Mouse (Mus musculus) left cerebral cortex, adult 18-20 months (tissue): ENCODE measurements around the gene Hibadh. TPM values are rescaled to one million over a fixed set of nuclear protein-coding genes. Genes with fewer than 3 reads are reported as not detected.
"Not testable (repeated sequence)": the region's sequence is repeated elsewhere in the genome, so short reads cannot be mapped to it uniquely, and the experiment has no call there.

Experiments
- DNase-seq, 2 experiments: peaks; one replicate each; pipeline ENCODE4 v3.0.0; 2021 to 2022; ENCODE audit warnings: low spot score in 2 of 2, mixed read lengths in 1 of 2
- long read RNA-seq, 2 experiments: library from polyadenylated mRNA; stranded (forward); transcript quantifications; one replicate each; pipeline ENCODE4 v2.0.0; 2021
- total RNA-seq, 2 experiments: library from RNA; stranded (reverse); gene quantifications; 2 replicates each; pipeline ENCODE4 v1.2.3; 2021

The Hibadh gene
- total RNA-seq = 10 to 100 TPM; 47.0 to 48.1 TPM
- long read RNA-seq, experiment 1, transcript Hibadh-201 (8 exons, 1,825 nt) = major isoform, 67 of 75 reads
- long read RNA-seq, experiment 1, partial matches to known transcripts = 3 of 75 reads
- long read RNA-seq, experiment 1, other reads (novel, unspliced or antisense) = 5 of 75 reads
- long read RNA-seq, experiment 2, transcript Hibadh-201 (8 exons, 1,825 nt) = major isoform, 61 of 69 reads
- long read RNA-seq, experiment 2, partial matches to known transcripts = 4 of 69 reads
- long read RNA-seq, experiment 2, other reads (novel, unspliced or antisense) = 4 of 69 reads

DNA sequence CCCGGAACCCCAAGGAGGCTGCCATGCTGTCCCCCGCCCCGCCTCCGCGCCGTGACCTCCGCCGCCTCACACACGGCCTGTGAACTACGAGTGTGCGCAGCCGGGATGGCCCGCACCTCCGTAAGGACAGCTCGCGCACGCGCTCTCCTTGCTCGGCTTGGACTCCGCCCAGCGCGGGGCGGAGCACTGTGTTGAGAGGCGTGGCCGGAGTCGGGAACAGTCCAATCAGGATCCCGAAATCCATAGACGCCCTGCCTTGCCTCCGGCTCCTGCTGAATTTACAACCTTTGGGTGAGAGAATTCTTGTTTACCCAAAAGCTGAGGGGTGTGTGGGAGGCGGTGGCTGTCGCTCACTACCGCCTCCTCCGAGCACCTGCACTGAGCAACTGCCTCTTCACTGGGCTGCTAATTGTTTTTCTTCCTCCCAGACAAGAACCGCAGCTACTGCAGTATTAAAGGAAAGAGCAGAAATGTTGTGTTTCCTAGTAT is at the start of gene Hibadh:
Gene Hibadh (minus strand): TSS at position 166 of the 489 bp plus-strand sequence.
- peak; percentile 92 to 97 for DNase-seq

DNA sequence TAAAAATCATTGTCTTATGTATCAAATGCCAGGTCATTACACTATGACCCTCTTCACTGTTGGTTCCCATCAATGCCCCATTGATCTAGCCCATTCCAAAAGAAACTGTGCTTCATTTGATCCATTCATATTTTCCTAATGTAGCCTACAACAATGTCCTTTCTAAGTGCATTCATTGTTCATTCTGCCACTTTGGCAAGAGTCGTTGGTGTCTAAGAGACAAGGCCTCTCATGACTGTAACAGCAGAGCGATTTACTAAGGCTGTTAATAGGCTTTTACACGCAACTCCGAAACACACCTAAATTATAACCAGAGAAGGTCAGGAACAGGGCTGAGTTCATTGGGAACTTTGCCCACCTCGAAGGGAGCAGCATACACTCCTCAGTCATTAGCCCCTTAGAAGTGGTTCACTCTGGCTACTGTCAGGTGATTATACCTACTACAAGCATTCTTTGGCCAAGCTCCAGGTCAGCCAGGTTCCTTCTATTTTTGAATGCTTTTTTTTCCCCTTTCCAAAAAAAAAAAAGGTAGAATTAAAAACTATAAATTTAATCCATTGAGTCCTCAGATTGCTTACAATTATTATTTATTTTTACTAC is 46.8 kb upstream of the Hibadh start:
- no peak for DNase-seq

- DNase-seq = no peak
These were observed 42.4 kb upstream of the Hibadh start for GRCm38 (mm10) chr6:52682607-52683006.

DNA sequence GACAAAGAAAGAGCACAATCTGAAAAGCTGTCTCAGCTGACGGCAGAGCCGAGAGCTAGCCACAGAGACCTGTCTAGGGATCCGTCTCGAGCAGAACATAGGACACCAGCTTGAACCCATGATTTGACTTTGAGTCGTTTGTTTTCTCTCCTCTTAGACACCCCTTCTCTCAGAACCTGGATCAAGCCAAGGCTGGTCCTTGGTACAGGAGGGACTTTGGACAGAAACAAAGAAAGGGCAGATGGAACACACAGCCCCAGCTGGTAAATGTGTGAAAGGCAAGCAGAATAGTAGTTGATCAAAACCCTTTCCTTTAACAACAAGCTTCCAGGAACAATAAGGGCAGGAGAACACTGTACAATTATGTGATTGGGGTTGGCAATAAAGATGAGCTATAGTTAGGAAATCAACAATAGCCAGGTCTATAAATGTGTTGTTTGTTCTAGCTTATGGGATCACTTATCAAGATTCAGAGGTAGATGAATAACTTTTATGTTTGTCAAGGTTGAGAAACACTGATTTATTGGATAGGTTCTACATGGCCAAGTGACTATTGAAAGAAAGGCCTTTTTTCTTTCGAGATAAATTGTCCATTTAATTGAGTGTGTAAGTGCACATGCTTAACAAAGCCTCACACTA is 41.8 kb upstream of the Hibadh start:
- DNase-seq = no peak

DNA sequence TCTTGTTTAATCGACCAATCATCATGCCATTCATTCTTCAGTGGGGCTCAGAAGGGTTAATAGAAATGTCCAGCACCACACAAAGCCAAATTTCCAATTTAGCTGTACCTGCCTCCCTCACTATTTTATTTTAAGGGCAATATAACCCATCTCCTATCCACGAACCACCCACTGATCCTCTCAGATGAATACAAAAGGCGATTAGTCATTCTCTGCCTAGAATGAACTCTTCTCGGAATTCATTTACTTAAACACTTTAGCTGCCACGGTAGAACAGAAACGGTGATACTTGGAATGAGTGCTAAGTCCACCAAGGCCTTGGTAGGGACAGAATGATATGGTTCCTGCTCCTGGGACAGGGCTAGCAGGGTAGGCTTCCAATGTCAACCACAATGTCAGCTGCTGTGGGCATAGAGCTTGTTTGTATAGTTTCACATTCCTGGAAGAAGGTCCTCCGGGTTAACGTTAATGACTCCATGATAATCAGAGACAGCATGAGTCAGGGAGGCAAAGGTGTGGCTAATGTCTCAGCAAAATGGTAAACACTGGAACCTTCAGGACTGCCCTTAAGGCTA is 40.4 kb upstream of the Hibadh start:
- no peak for DNase-seq

- no peak for DNase-seq
These were observed 39.4 kb upstream of the Hibadh start for GRCm38 (mm10) chr6:52679565-52679964.

DNA sequence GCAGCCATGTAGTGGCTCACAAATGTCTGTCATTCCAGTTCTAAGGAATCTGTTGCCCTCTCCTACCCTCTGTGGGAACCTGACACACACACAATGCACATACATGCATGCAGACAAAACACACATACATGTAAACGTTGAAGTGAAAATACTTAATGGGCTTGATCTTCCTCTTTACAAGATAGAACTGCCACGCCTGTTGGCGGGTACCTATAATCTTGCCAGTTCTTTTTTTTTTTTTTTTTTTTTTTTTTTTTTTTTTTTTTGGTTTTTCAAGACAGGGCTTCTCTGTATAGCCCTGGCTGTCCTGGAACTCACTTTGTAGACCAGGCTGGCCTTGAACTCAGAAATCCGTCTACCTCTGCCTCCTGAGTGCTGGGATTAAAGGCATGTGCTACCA is 37.3 kb upstream of the Hibadh start:
- DNase-seq = not testable (repeated sequence)

DNA sequence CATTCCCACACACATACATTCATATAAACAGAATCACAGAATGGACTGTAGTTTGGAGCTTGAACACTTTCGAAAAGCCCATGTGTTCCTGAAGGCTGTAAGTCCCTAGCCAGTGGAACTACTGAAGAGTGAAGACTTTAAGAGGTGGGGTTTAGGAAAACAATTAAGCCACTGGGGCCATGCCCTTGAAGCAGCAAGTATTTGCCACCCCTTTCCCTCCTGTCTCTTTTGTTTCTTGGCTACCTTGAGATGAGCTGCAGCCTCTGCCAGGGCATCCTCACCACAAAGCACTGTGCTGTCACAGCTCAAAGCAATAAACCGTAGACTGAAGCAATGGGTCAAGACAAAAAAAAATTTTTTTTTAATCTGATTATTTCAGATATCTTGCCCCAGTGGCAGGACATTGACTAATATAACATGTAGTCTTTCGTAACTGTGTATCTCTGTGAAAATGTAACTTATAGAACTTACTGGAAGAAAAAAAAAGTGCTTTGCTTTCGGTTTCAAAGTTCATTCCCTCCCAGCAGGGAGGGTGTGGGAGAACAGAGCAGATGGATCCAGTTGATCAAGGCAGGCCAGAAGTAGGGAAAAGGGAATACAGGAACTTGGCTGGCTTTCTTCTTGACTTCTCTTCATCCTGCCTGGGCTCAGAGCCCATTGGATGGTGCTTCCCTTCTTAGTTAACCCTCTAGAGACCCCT is 35.2 kb upstream of the Hibadh start:
- no peak for DNase-seq

- DNase-seq = no peak
These were observed 34.4 kb upstream of the Hibadh start for GRCm38 (mm10) chr6:52674541-52674940.

DNA sequence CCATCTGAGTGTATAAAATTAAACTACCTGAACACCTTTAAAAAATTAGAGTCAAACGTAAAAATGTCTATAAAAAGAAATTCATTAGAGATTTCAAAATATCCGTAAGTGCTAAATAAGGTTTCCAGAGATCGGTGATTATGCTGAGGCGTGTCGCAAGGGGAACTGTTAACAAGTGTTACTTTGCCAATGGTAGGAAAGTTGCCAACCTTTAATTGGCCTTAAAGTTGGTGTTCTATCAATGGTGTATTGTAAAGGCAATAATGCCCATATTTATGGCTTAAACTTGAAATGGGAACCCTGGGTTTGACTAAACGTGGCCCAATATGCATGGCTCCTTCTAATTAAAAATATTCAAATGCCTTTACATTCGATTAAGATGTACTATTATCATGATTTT is 33.5 kb upstream of the Hibadh start:
- DNase-seq = no peak

- DNase-seq = no peak
These were observed 32.4 kb upstream of the Hibadh start for GRCm38 (mm10) chr6:52672539-52672938.

GRCm38 (mm10) chr6:52671791-52672190 is 31.6 kb upstream of the Hibadh start:
- DNase-seq = no peak

DNA sequence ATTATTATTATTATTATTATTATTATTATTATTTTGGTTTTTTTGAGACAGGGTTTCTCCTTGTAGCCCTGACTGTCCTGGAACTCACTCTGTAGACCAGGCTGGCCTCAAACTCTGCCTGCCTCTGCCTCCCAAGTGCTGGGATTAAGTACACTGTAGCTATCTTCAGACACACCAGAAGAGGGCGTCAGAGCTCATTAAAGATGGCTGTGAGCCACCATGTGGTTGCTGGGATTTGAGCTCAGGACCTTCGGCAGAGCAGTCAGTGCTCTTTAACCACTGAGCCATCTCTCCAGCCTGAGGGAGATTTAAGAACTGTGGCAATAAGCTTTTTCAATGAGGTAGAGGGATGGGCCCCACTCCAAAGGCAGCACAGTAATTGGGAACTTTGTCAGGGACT is 29.7 kb upstream of the Hibadh start:
- not testable (repeated sequence) for DNase-seq

DNA sequence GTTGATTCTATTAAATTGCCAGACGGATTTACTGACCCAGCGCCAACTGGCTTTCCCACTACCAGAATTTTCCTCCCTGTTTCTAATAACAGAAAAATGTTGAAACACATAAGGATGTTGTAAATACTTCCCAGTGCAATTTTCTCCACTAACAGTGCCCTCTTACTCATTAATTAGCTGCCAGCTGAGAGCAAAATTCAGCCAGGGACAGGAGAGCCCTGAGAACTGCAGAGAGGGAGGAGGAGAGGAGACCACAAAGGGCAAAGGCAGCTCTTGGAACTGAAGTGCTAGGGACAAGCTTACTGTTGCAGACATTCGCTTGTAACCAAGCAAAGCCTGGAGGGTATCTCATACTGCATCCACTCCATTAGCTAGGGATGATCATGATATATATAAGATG is 27.5 kb upstream of the Hibadh start:
- no peak for DNase-seq

DNA sequence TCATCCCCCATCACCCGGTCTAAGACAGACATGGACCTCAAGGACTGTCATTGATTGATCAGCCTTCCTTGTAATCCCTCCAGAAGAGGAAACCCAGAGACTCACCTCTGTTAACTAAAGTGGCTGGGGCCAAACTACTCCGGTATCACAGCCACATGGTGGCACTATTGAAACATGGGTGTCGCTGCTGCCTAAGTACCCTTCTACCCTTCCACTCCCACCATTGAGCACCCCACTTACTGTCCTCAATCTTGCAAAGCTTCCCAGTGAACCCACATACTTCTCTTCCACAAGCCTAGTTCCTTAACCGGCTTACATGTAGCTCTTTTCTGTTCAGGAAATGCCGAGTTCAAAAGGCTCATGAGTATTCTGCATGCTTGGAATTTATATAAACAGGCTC is 22.8 kb upstream of the Hibadh start:
- no peak for DNase-seq

DNA sequence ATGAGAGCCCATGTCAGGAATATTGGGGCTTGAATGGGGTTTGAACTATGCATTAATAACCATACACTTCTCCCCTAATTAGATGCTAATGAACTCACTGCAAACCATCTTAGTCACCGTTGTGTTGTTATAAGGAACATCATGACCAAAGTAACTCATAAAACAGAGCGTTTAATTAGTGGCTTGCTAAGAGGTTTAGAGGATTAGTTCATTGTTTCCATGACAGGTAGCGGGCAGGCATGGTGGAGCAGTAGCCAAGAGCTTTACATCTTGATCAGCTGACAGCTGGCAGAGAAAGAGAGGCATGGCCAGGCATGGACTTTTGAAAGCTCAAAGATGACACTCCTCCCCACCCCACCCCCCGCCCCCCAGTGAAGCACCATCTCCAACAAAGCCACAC is 15.1 kb upstream of the Hibadh start:
- DNase-seq = no peak

DNA sequence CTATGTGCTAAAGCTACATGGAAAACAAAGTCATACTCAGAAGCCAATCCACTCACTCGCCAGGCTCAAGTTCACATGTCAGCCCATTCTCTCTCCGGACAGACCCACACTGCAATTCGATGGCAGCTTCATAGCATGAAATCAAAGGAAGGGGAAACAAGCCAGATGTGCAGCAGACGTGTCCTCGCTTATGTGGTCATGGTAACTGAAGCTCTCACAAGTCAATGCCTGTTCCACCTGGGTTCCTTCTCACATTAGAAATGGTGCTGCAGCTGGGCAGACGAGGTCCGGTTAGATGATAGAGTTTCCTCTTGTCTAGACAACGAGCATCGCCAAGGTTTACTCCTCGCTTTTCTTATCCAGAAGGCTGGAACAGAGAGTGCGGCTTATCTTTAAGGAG is 8.6 kb upstream of the Hibadh start:
- DNase-seq = no peak

DNA sequence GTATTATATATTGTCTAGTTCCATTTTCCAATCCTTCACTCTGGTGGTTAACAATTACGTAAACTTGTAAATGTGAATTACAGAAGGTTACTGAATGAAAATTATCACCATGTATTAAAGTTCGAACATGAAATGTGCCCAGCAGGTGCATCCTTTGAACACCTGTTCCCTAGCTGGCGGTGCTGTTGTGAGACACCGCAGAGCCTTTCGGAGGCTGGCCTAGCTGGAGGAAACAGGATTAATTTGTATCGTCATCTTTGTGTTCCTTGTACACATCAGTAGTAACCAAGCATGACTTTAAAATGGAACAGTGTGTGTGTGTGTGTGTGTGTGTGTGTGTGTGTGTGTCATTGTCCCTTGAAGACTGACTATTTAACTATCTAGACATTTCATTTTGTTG is 7.8 kb upstream of the Hibadh start:
- DNase-seq = no peak

DNA sequence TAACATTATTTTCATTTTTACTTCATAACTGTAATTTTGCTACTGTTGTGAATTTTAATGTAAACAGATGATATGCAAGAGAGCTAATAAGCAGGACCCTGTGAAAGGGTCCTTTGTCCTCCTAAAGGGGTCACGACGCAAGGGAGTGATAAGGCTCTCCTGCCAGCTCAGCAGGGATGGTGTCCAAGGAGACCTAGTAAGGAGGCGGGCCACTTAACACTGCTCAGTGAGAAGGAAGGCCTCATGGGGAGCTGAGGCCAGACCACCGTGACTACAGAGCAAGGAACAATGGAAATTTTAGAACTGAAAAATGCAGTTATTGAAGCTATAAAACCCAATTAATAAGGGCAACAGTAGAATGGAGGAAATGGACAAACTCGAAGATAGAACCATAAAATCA is 5.7 kb upstream of the Hibadh start:
- no peak for DNase-seq

DNA sequence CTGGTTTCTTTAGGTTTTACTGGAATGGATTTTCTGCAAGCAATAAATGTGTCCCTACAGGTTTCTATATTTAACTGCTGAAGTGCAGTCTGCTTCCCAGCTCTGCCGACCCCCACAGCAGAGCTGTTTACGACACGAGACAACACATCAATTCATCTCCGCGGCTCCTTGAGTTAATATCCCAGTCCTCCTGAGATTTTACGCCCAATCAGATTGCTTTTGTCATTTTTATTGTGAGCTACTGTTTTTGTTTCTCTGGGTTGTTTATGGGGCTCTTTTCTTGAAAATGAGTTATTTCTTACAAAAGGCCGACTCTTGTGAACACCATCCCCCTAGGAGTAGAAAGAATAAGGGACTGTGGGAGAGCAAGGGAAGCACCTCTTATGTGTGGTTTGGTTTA is 2.0 kb upstream of the Hibadh start:
- no peak for DNase-seq

GRCm38 (mm10) chr6:52641076-52641475 is 887 bp upstream of the Hibadh start:
- DNase-seq = no peak
